Mouse (Mus musculus) neural tube, embryonic 12.5 days (tissue): ENCODE results near the gene Dock2. TPM values are rescaled to one million over a fixed set of nuclear protein-coding genes. Genes with fewer than 3 reads are reported as not detected.
A peak's percentile ranks its signal among the peaks of the same experiment; 100 is the strongest.

Source experiments
- ATAC-seq: fragments of 200-750 bp; cut with Nextera tagmentation; 2 replicates; pipeline ENCODE4 v1.8.0; 2017; ENCODE audit warnings: low read depth, mild to moderate bottlenecking, moderate TSS enrichment, moderate library complexity; ENCODE audit not compliant: low FRiP score
- H3K27ac ChIP-seq: fragments of 300-500 bp; sonication (generic); 2 replicates; pipeline ENCODE4 v1.5.1; 2016
- H3K27me3 ChIP-seq: fragments of 300-500 bp; sonication (generic); replicated peaks from 2 replicates; pipeline ENCODE4 v1.6.1; 2016; ENCODE audit warnings: mild to moderate bottlenecking
- H3K36me3 ChIP-seq: fragments of 300-500 bp; sonication (generic); 2 replicates; pipeline ENCODE4 v1.6.1; 2016; ENCODE audit warnings: mild to moderate bottlenecking
- H3K4me1 ChIP-seq: fragments of 300-500 bp; sonication (generic); 2 replicates; pipeline ENCODE4 v1.6.1; 2016
- H3K4me2 ChIP-seq: fragments of 300-500 bp; sonication (generic); replicated peaks from 2 replicates; pipeline ENCODE4 v1.6.1; 2016; ENCODE audit warnings: mild to moderate bottlenecking
- H3K4me3 ChIP-seq: fragments of 300-500 bp; sonication (generic); 2 replicates; pipeline ENCODE4 v1.5.1; 2016
- H3K9ac ChIP-seq: fragments of 300-500 bp; sonication (generic); 2 replicates; pipeline ENCODE4 v1.6.1; 2016; ENCODE audit warnings: mild to moderate bottlenecking
- H3K9me3 ChIP-seq: fragments of 300-500 bp; sonication (generic); 2 replicates; pipeline ENCODE4 v1.6.1; 2016; ENCODE audit warnings: mild to moderate bottlenecking
- WGBS: fragments of 180-500 bp; shearing (Covaris S2); methylation state at CpG from one replicate; pipeline ENCODE4 v1.1.7; 2016; 5-methylcytosine and 5-hydroxymethylcytosine counted together
- polyA plus RNA-seq: library from polyadenylated mRNA; unstranded; fragments of >200 nt; fragmentation: Nextera tagmentation; extraction: Ambion mirVana; gene quantifications from 2 replicates; pipeline ENCODE4 v1.2.1, GENCODE M21; 2016

Gene Dock2
- polyA plus RNA-seq, 1 experiment from 2014 or later = 1.1 TPM

DNA sequence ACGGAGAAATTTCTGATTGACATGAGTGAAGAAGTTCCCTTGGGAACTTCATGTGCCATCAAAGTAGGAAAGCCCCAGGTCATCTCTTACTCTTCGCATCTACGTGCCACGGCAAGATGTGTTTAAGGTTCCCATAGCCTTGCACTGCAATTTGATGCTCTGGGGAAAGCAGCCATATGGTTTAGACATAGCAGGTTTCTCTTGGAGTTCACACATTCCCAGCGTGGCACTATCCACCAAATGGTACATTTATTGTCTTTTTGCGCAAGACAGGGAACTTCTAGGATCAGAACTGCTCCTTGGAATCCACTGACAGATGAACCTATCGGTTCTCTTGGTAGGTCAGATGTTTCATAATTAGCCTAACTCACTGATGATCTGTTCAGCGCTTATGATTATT is 382.3 kb downstream of the Dock2 start:
- Histone ChIP-seq H3K9ac (no peak overlapping the region), H3K27me3 (no peaks in the 10 kb centered on the region), H3K4me2 (no peak overlapping the region), H3K9me3 (no peaks in the 10 kb centered on the region), H3K4me1 (no peaks in the 10 kb centered on the region), H3K27ac (no peak overlapping the region), H3K4me3 (no peak overlapping the region), H3K36me3 (no peaks in the 10 kb centered on the region)
- ATAC-seq = no peak
- WGBS = 82% methylated on average over 8 of the region's 8 CpGs

- Histone ChIP-seq H3K4me1 (no peaks in the 10 kb centered on the region), H3K27me3 (no peaks in the 10 kb centered on the region), H3K9ac (no peak overlapping the region), H3K9me3 (no peaks in the 10 kb centered on the region), H3K36me3 (no peaks in the 10 kb centered on the region), H3K27ac (no peak overlapping the region), H3K4me2 (no peak overlapping the region), H3K4me3 (no peak overlapping the region)
- 96% methylated on average over 2 of the region's 2 CpGs for WGBS
- no peak for ATAC-seq
Measured at GRCm38 (mm10) chr11:34398555-34398954, 385.1 kb downstream of the Dock2 start.

- Histone ChIP-seq H3K9me3 (no peaks in the 10 kb centered on the region), H3K4me3 (no peak overlapping the region), H3K4me1 (no peaks in the 10 kb centered on the region), H3K36me3 (no peaks in the 10 kb centered on the region), H3K4me2 (no peak overlapping the region), H3K27me3 (no peaks in the 10 kb centered on the region), H3K9ac (no peak overlapping the region), H3K27ac (no peak overlapping the region)
- 92% methylated on average over 5 of the region's 5 CpGs for WGBS
- no peak for ATAC-seq
Measured at GRCm38 (mm10) chr11:34397661-34398060, 386.0 kb downstream of the Dock2 start.

- Histone ChIP-seq H3K36me3 (no peaks in the 10 kb centered on the region), H3K9ac (no peak overlapping the region), H3K9me3 (no peaks in the 10 kb centered on the region), H3K4me2 (no peak overlapping the region), H3K4me1 (no peaks in the 10 kb centered on the region), H3K4me3 (no peak overlapping the region), H3K27me3 (no peaks in the 10 kb centered on the region), H3K27ac (no peak overlapping the region)
- no peak for ATAC-seq
- WGBS = 90% methylated on average over 3 of the region's 3 CpGs
Measured at GRCm38 (mm10) chr11:34395802-34396201, 387.9 kb downstream of the Dock2 start.

- H3K27me3 ChIP-seq = no peaks in the 10 kb centered on the region
- no peak for ATAC-seq
- H3K4me1 ChIP-seq = no peaks in the 10 kb centered on the region
- 40% methylated on average over 4 of the region's 4 CpGs for WGBS
- H3K9me3 ChIP-seq = no peaks in the 10 kb centered on the region
- H3K4me2 ChIP-seq = no peak overlapping the region
- H3K27ac ChIP-seq = no peak overlapping the region
- no peaks in the 10 kb centered on the region for H3K36me3 ChIP-seq
- no peak overlapping the region for H3K9ac ChIP-seq
- no peak overlapping the region for H3K4me3 ChIP-seq
Measured at GRCm38 (mm10) chr11:34392105-34392504, 391.6 kb downstream of the Dock2 start.

DNA sequence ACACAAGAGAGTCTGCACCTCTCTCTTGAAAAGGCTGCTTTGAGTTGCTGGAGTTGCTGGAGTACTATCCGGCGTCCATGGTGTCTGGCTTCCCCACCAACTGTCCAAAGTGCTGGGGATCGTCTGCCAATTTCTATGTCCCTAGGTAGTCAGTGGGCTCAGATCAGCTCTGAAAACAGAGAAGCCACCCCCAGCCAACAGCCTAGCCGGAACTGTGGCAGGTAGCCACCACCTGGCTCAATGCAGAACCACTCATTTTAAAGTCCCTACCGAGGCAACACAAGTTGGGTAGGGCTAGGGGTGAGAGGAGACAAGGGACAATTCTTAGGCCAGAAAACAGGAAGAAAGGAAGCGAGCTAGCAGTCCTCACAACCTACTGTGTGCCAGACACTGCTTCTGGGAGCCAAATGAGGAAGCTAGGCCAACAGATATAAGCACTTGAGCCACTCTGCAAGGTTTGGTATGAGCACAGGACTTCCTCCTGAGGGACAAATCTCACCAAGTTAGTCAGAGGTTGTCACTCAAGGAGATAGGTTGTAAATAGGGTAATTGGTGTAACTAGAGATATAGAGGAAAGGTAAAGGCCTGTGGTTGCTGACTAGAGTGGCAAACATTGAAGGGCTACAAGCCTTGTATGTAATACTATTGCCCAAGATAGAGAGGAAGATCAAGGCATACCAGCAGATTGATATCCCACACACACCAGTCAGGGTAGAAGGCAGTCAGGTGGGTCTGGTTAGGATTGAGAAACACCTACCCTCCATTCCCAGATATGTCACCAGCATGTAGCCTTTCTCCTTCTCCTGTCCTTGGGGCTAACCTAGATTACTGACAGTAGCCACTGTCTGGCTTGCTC is 394.2 kb downstream of the Dock2 start:
- H3K27me3 ChIP-seq = no peaks in the 10 kb centered on the region
- no peak overlapping the region for H3K27ac ChIP-seq
- H3K9me3 ChIP-seq = no peaks in the 10 kb centered on the region
- no peak overlapping the region for H3K9ac ChIP-seq
- H3K4me1 ChIP-seq = no peaks in the 10 kb centered on the region
- H3K36me3 ChIP-seq = no peaks in the 10 kb centered on the region
- ATAC-seq = no peak
- H3K4me2 ChIP-seq = no peak overlapping the region
- 90% methylated on average over 6 of the region's 6 CpGs for WGBS
- H3K4me3 ChIP-seq = no peak overlapping the region

- Histone ChIP-seq H3K4me3 (no peak overlapping the region), H3K9ac (no peak overlapping the region), H3K4me1 (no peaks in the 10 kb centered on the region), H3K36me3 (no peaks in the 10 kb centered on the region), H3K9me3 (no peaks in the 10 kb centered on the region), H3K4me2 (no peak overlapping the region), H3K27me3 (no peaks in the 10 kb centered on the region), H3K27ac (no peak overlapping the region)
- ATAC-seq = peak; percentile 61
- 66% methylated on average over 1 of the region's 1 CpGs for WGBS
Measured at GRCm38 (mm10) chr11:34385001-34385688, 398.5 kb downstream of the Dock2 start.

- Histone ChIP-seq H3K36me3 (no peaks in the 10 kb centered on the region), H3K9ac (no peak overlapping the region), H3K4me2 (no peak overlapping the region), H3K9me3 (no peaks in the 10 kb centered on the region), H3K4me3 (no peak overlapping the region), H3K27ac (no peak overlapping the region), H3K27me3 (no peaks in the 10 kb centered on the region), H3K4me1 (no peaks in the 10 kb centered on the region)
- WGBS = 75% methylated on average over 4 of the region's 4 CpGs
- no peak for ATAC-seq
Measured at GRCm38 (mm10) chr11:34384178-34384577, 399.5 kb downstream of the Dock2 start.

GRCm38 (mm10) chr11:34383501-34383900 is 400.2 kb downstream of the Dock2 start:
- Histone ChIP-seq H3K9ac (no peak overlapping the region), H3K4me3 (no peak overlapping the region), H3K4me1 (0 out of 2 replicates have a peak, but pooled peaks cover 4% of the 10 kb centered on the region), H3K27me3 (no peaks in the 10 kb centered on the region), H3K27ac (no peak overlapping the region), H3K9me3 (no peaks in the 10 kb centered on the region), H3K36me3 (no peaks in the 10 kb centered on the region), H3K4me2 (no peak overlapping the region)
- WGBS = 81% methylated on average over 3 of the region's 3 CpGs
- no peak for ATAC-seq

GRCm38 (mm10) chr11:34377649-34378048 is 406.0 kb downstream of the Dock2 start:
- no peaks in the 10 kb centered on the region for H3K27me3 ChIP-seq
- no peaks in the 10 kb centered on the region for H3K36me3 ChIP-seq
- H3K4me1 ChIP-seq = peaks cover 5% of the 10 kb centered on the region; the same call in 1 of the 2 replicates
- no peak overlapping the region for H3K4me2 ChIP-seq
- H3K27ac ChIP-seq = no peak overlapping the region
- ATAC-seq = peak; percentile 17; the same call in 1 of the 2 replicates
- H3K9me3 ChIP-seq = no peaks in the 10 kb centered on the region
- WGBS = 47% methylated on average over 6 of the region's 6 CpGs
- H3K4me3 ChIP-seq = no peak overlapping the region
- no peak overlapping the region for H3K9ac ChIP-seq

DNA sequence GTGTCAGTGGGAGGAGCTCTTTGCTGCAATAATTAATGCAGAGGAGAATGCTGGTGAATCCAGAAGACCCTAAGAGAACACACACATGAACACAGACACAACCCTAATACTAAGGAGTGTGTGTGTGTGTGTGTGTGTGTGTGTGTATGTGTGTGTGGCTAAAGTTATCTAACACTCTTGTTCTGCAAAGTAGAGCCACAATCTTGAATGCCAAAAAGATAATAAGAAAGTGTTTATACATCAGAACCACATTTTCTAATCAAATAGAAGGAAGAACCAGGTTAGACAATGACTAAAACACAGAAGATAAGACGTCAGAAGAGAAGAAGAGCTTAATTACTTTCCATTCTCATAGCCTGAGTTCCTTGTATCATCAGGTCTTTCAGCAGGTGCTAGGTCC is 408.1 kb downstream of the Dock2 start:
- Histone ChIP-seq H3K4me1 (peaks cover 5% of the 10 kb centered on the region; the same call in 1 of the 2 replicates), H3K9ac (no peak overlapping the region), H3K27ac (no peak overlapping the region), H3K4me2 (no peak overlapping the region), H3K9me3 (no peaks in the 10 kb centered on the region), H3K4me3 (no peak overlapping the region), H3K36me3 (no peaks in the 10 kb centered on the region), H3K27me3 (no peaks in the 10 kb centered on the region)
- 66% methylated on average over 1 of the region's 1 CpGs for WGBS
- ATAC-seq = peak; percentile 21; the same call in 1 of the 2 replicates

DNA sequence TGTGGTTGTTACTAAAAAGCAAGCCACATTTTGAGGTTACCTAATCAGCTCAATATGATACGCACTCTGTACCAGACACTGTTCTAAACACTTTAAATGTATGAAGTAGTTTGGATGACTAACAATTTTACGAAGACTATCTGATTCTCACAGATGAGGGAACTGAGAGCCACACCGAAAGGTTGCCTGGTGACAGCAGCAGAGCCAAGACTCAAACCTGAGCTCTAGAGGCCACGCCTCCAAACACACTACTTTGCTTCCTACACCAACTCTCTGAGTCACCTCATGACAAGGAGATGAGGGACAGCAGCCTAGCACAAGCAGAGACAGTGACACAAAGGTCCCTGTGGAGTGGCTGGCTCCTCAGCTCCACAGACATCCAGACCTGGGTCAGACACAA is 411.5 kb downstream of the Dock2 start:
- Histone ChIP-seq H3K27me3 (no peaks in the 10 kb centered on the region), H3K36me3 (no peaks in the 10 kb centered on the region), H3K27ac (no peak overlapping the region), H3K9me3 (no peaks in the 10 kb centered on the region), H3K4me1 (no peaks in the 10 kb centered on the region), H3K9ac (no peak overlapping the region), H3K4me3 (no peak overlapping the region), H3K4me2 (no peak overlapping the region)
- ATAC-seq = no peak
- WGBS = 85% methylated on average over 4 of the region's 4 CpGs
